28 mouse cellular contexts compared by ENCODE assay signal in the genomic region with DNA sequence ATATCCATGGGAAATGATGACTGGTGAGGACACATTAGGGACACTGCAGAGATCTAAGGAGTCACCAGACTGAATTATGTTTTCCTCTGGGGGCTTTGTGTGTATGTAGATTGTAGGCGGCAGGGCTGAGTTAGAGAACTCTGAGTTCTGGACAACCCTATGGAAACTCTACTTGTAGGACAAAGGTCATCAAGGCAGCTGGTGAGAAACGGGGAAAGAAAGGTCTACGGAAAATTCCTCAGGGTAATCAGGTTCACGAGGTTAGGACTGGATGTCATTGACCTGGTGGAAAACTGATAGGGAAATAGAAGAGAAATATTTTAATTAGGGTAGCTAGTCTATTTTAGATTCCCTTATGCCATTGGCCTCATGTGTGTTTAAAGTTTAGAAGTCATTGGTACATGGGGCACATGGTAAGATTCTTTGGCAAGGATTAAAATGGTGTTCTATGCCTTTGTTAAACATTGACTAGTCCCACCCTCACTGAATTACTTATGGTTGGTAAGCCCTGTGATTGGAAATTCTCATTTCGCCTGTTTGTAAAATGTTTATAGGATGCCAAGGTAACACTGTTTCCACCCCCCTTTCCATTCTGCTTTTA. TPM values are rescaled to one million over a fixed set of nuclear protein-coding genes. Genes with fewer than 3 reads are reported as not detected.
DNase-seq lines count a peak whose midpoint lies in the region; ATAC-seq and TF ChIP-seq lines count a peak whose summit lies in the region.
"Had no signal": no experiment of that assay in that cellular context is flagged by ENCODE, and none has a peak within 500 bp of the region (broad histone marks: within the 10 kb centered on the region; RNA-seq: fewer than 3 reads in every experiment).

No protein-coding gene starts in this region.

- H3K27ac ChIP-seq in kidney, adult 2 months (ENCODE audit: insufficient read depth, low read depth, low read length) = peak overlapping the region; percentile 64
- H3K27ac ChIP-seq in kidney, embryonic 15.5 days = no peak overlapping the region
- H3K27ac ChIP-seq in lung, postnatal 0 days (ENCODE audit: low read length) = no peak overlapping the region
- no peak overlapping the region for H3K27ac ChIP-seq in hindbrain, embryonic 10.5 days
- H3K27ac ChIP-seq: embryonic facial prominence, embryonic 10.5 days; embryonic facial prominence, embryonic 13.5 days; forebrain, embryonic 12.5 days; forebrain, embryonic 15.5 days; heart, embryonic 15.5 days; hindbrain, embryonic 14.5 days had no signal

- H3K9me3 ChIP-seq in kidney, embryonic 15.5 days (replicated peaks) = no peaks in the 10 kb centered on the region
- no peaks in the 10 kb centered on the region for H3K9me3 ChIP-seq in lung, postnatal 0 days (ENCODE audit: low read length)
- no peaks in the 10 kb centered on the region for H3K9me3 ChIP-seq in hindbrain, embryonic 10.5 days
- H3K9me3 ChIP-seq: embryonic facial prominence, embryonic 10.5 days; embryonic facial prominence, embryonic 13.5 days; forebrain, embryonic 12.5 days; forebrain, embryonic 15.5 days; G1E; heart, embryonic 15.5 days had no signal

- DNase-seq in kidney, adult 2 months = peak; percentile 53
- DNase-seq in lung, postnatal 0 days (ENCODE audit: low spot score) = no peak
- no peak for DNase-seq in lung, adult 2 months
- peak; percentile 88 for DNase-seq in large intestine, adult 2 months (ENCODE audit: low read depth, low spot score)
- no peak for DNase-seq in hindbrain, embryonic 10.5 days (ENCODE audit: low spot score)
- no peak for DNase-seq in cerebellum, adult 8-10 months
- DNase-seq: adrenal gland, postnatal 10 days; adrenal gland, postnatal 36 days; B cell, adult 2 months; cerebellum, adult 18-20 months; cerebellum, adult 9-11 months; cerebellum, postnatal 25 days; embryo, embryonic 11 days; gastrocnemius, postnatal 25 days; heart, postnatal 10 days; heart, postnatal 36 days had no signal

- H3K27me3 ChIP-seq in kidney, adult 2 months (replicated peaks; ENCODE audit: control insufficient read depth, insufficient read depth, low read length) = no peaks in the 10 kb centered on the region
- H3K27me3 ChIP-seq in kidney, embryonic 15.5 days = no peaks in the 10 kb centered on the region
- H3K27me3 ChIP-seq in lung, postnatal 0 days (replicated peaks; ENCODE audit: insufficient read depth, low read length) = no peaks in the 10 kb centered on the region
- no peaks in the 10 kb centered on the region for H3K27me3 ChIP-seq in hindbrain, embryonic 10.5 days (ENCODE audit: insufficient read depth, poor library complexity, severe bottlenecking)
- H3K27me3 ChIP-seq: CH12.LX; embryonic facial prominence, embryonic 13.5 days; forebrain, embryonic 12.5 days; forebrain, embryonic 15.5 days; heart, embryonic 12.5 days; heart, embryonic 15.5 days; Patski had no signal

- H3K9ac ChIP-seq in kidney, embryonic 15.5 days = no peak overlapping the region
- no peak overlapping the region for H3K9ac ChIP-seq in lung, postnatal 0 days (replicated peaks; ENCODE audit: low read depth)
- H3K9ac ChIP-seq: embryonic facial prominence, embryonic 13.5 days; forebrain, embryonic 12.5 days; forebrain, embryonic 15.5 days; heart, embryonic 12.5 days; heart, embryonic 15.5 days; hindbrain, embryonic 14.5 days had no signal

- no peak for TF ChIP-seq CTCF in kidney, adult 2 months (conservative IDR thresholded peaks at IDR 0.05; ENCODE audit: insufficient read depth, insufficient read length, low read depth, low read length)
- TF ChIP-seq CTCF in lung, postnatal 0 days (IDR thresholded peaks at IDR 0.05) = no peak
- no peak for TF ChIP-seq CTCF in lung, adult 2 months (IDR thresholded peaks at IDR 0.05; ENCODE audit: insufficient read depth, low read length)

- H3K4me3 ChIP-seq in kidney, adult 2 months (ENCODE audit: insufficient read depth, low read depth, low read length) = no peak overlapping the region
- H3K4me3 ChIP-seq in kidney, embryonic 15.5 days (replicated peaks) = no peak overlapping the region
- no peak overlapping the region for H3K4me3 ChIP-seq in lung, postnatal 0 days (ENCODE audit: low read depth, low read length)
- no peak overlapping the region for H3K4me3 ChIP-seq in lung, adult 2 months (replicated peaks; ENCODE audit: extremely low read depth, low read depth, low read length)
- H3K4me3 ChIP-seq in hindbrain, embryonic 10.5 days = no peak overlapping the region
- H3K4me3 ChIP-seq: embryonic facial prominence, embryonic 10.5 days; embryonic facial prominence, embryonic 13.5 days; erythroblast, embryonic 14.5 days; forebrain, embryonic 12.5 days; forebrain, embryonic 15.5 days; heart, embryonic 12.5 days; heart, embryonic 15.5 days had no signal

- ATAC-seq in kidney, embryonic 15.5 days (replicated peaks; ENCODE audit: low FRiP score) = no peak
- ATAC-seq in lung, postnatal 0 days = peak; percentile 6; the same call in 1 of the 2 replicates
- ATAC-seq: forebrain, embryonic 15.5 days; Patski had no signal

- WGBS in kidney, adult 2 months = 44% methylated on average over 5 of the region's 5 CpGs
- WGBS in kidney, embryonic 15.5 days = 83% methylated on average over 5 of the region's 5 CpGs
- 87% methylated on average over 5 of the region's 5 CpGs for WGBS in lung, postnatal 0 days
- 75% methylated on average over 5 of the region's 5 CpGs for WGBS in lung, adult 2 months
- WGBS in large intestine, adult 2 months = 24% methylated on average over 5 of the region's 5 CpGs
- 84% methylated on average over 5 of the region's 5 CpGs for WGBS in hindbrain, embryonic 10.5 days

- no peak overlapping the region for H3K4me2 ChIP-seq in kidney, embryonic 15.5 days
- no peak overlapping the region for H3K4me2 ChIP-seq in lung, postnatal 0 days (replicated peaks; ENCODE audit: low read depth, low read length)
- H3K4me2 ChIP-seq: embryonic facial prominence, embryonic 13.5 days; forebrain, embryonic 12.5 days; forebrain, embryonic 15.5 days; heart, embryonic 12.5 days; heart, embryonic 15.5 days; hindbrain, embryonic 14.5 days had no signal

- no peak for TF ChIP-seq EP300 in lung, postnatal 0 days (IDR thresholded peaks at IDR 0.05)

- H3K4me1 ChIP-seq in kidney, adult 2 months (ENCODE audit: control insufficient read depth, insufficient read depth, low read length) = peaks cover 4% of the 10 kb centered on the region; the same call in 1 of the 2 replicates
- H3K4me1 ChIP-seq in kidney, embryonic 15.5 days = no peaks in the 10 kb centered on the region
- no peaks in the 10 kb centered on the region for H3K4me1 ChIP-seq in lung, postnatal 0 days (ENCODE audit: insufficient read depth, low read depth, low read length)
- H3K4me1 ChIP-seq in lung, adult 2 months (ENCODE audit: control insufficient read depth, insufficient read depth, low read length) = peaks cover 6% of the 10 kb centered on the region
- H3K4me1 ChIP-seq in hindbrain, embryonic 10.5 days (replicated peaks) = no peaks in the 10 kb centered on the region
- H3K4me1 ChIP-seq: embryonic facial prominence, embryonic 10.5 days; embryonic facial prominence, embryonic 13.5 days; forebrain, embryonic 12.5 days; forebrain, embryonic 15.5 days; heart, embryonic 12.5 days; heart, embryonic 15.5 days had no signal

- TF ChIP-seq POLR2A in kidney, adult 2 months (IDR thresholded peaks at IDR 0.05; ENCODE audit: low read depth, low read length) = no peak
- no peak for TF ChIP-seq POLR2A in lung, adult 2 months (IDR thresholded peaks at IDR 0.05; ENCODE audit: borderline replicate concordance, extremely low read depth, low read depth, low read length)

- H3K36me3 ChIP-seq in kidney, adult 2 months (ENCODE audit: control insufficient read depth, insufficient read depth, low read length) = no peaks in the 10 kb centered on the region
- H3K36me3 ChIP-seq in kidney, embryonic 15.5 days = no peaks in the 10 kb centered on the region
- H3K36me3 ChIP-seq in lung, postnatal 0 days (ENCODE audit: insufficient read depth, low read length) = no peaks in the 10 kb centered on the region
- H3K36me3 ChIP-seq in hindbrain, embryonic 10.5 days = no peaks in the 10 kb centered on the region
- H3K36me3 ChIP-seq: embryonic facial prominence, embryonic 10.5 days; embryonic facial prominence, embryonic 13.5 days; forebrain, embryonic 12.5 days; forebrain, embryonic 15.5 days; G1E; heart, embryonic 12.5 days; heart, embryonic 15.5 days had no signal

RNA-seq across cellular contexts. Expression of gene Trpm6, which starts 23.2 kb away (rescaled TPM):
- polyA plus RNA-seq in kidney, adult 2 months (2012; rRNA removed) = 1.9 TPM in 2 replicates
- polyA plus RNA-seq in kidney, embryonic 15.5 days (2015; fragmentation: Nextera tagmentation; extraction: Ambion mirVana) = 0.57 and 0.82 TPM in 2 replicates
- 4.5 and 5.7 TPM in 2 replicates for polyA plus RNA-seq in lung, postnatal 0 days (2015; fragmentation: Nextera tagmentation; extraction: Ambion mirVana)
- 4.5 and 6.0 TPM in 2 replicates for polyA plus RNA-seq in lung, adult 2 months (2012; rRNA removed)
- polyA plus RNA-seq in large intestine, adult 2 months (2012; rRNA removed) = 0.91 and 2.6 TPM in 2 replicates
- polyA plus RNA-seq in hindbrain, embryonic 10.5 days (2016; fragmentation: Nextera tagmentation; extraction: Ambion mirVana) = 0.25 and 0.31 TPM in 2 replicates
- polyA plus RNA-seq: erythroblast, embryonic 14.5 days; G1E had no signal

RNA-seq across cellular contexts. Expression of gene D030056L22Rik, which starts 60.0 kb away (rescaled TPM):
- 6.2 and 6.5 TPM in 2 replicates for polyA plus RNA-seq in kidney, adult 2 months (2012; rRNA removed)
- 34.6 and 38.9 TPM in 2 replicates for polyA plus RNA-seq in kidney, embryonic 15.5 days (2015; fragmentation: Nextera tagmentation; extraction: Ambion mirVana)
- 18.5 and 19.8 TPM in 2 replicates for polyA plus RNA-seq in lung, postnatal 0 days (2015; fragmentation: Nextera tagmentation; extraction: Ambion mirVana)
- 11.5 and 20.0 TPM in 2 replicates for polyA plus RNA-seq in lung, adult 2 months (2012; rRNA removed)
- 5.7 and 6.0 TPM in 2 replicates for polyA plus RNA-seq in large intestine, adult 2 months (2012; rRNA removed)
- polyA plus RNA-seq in hindbrain, embryonic 10.5 days (2016; fragmentation: Nextera tagmentation; extraction: Ambion mirVana) = 50.8 and 56.0 TPM in 2 replicates

Comparison
In these comparisons a context has a peak if more than half of its experiments do, and no peak if none do; other contexts are left out.
1. DNase-seq: peak in kidney, adult 2 months (single experiment) and large intestine, adult 2 months (single experiment); none in lung, postnatal 0 days (single experiment), lung, adult 2 months (single experiment), hindbrain, embryonic 10.5 days (single experiment) and cerebellum, adult 8-10 months (single experiment).